Mouse (Mus musculus) neural tube, embryonic 13.5 days (tissue): ENCODE results near the gene Gmds. TPM values are rescaled to one million over a fixed set of nuclear protein-coding genes. Genes with fewer than 3 reads are reported as not detected.
A peak's percentile ranks its signal among the peaks of the same experiment; 100 is the strongest.

Experiments used
- ATAC-seq: fragments of 200-750 bp; cut with Nextera tagmentation; 2 replicates; pipeline ENCODE4 v1.8.0; 2017; ENCODE audit warnings: low read depth, mild to moderate bottlenecking, moderate TSS enrichment, moderate library complexity
- H3K27ac ChIP-seq: fragments of 300-500 bp; sonication (generic); replicated peaks from 2 replicates; pipeline ENCODE4 v1.5.1; 2015; ENCODE audit warnings: moderate library complexity, mild to moderate bottlenecking, inconsistent platforms
- H3K27me3 ChIP-seq: fragments of 300-500 bp; sonication (generic); 2 replicates; pipeline ENCODE4 v1.6.1; 2015; ENCODE audit warnings: mild to moderate bottlenecking, inconsistent platforms
- H3K36me3 ChIP-seq: fragments of 300-500 bp; sonication (generic); 2 replicates; pipeline ENCODE4 v1.6.1; 2015; ENCODE audit warnings: mild to moderate bottlenecking, inconsistent platforms
- H3K4me1 ChIP-seq: fragments of 300-500 bp; sonication (generic); replicated peaks from 2 replicates; pipeline ENCODE4 v1.6.1; 2015; ENCODE audit warnings: inconsistent platforms
- H3K4me2 ChIP-seq: fragments of 300-500 bp; sonication (generic); 2 replicates; pipeline ENCODE4 v1.6.1; 2015; ENCODE audit warnings: inconsistent platforms, mild to moderate bottlenecking, moderate library complexity
- H3K4me3 ChIP-seq: fragments of 300-500 bp; sonication (generic); 2 replicates; pipeline ENCODE4 v1.5.1; 2015; ENCODE audit warnings: mild to moderate bottlenecking, inconsistent platforms
- H3K9ac ChIP-seq: fragments of 300-500 bp; sonication (generic); 2 replicates; pipeline ENCODE4 v1.6.1; 2015; ENCODE audit warnings: moderate library complexity, mild to moderate bottlenecking, inconsistent platforms
- H3K9me3 ChIP-seq: fragments of 300-500 bp; sonication (generic); 2 replicates; pipeline ENCODE4 v1.6.1; 2016; ENCODE audit warnings: inconsistent platforms
- WGBS: fragments of 180-500 bp; shearing (Covaris S2); methylation state at CpG from one replicate; pipeline ENCODE4 v1.1.7; 2015; 5-methylcytosine and 5-hydroxymethylcytosine counted together
- polyA plus RNA-seq: library from polyadenylated mRNA; unstranded; fragments of >200 nt; fragmentation: Nextera tagmentation; extraction: Ambion mirVana; gene quantifications from 2 replicates; pipeline ENCODE4 v1.2.1, GENCODE M21; 2015

The Gmds gene
- polyA plus RNA-seq, 1 experiment from 2014 or later, result 37.1 TPM

DNA sequence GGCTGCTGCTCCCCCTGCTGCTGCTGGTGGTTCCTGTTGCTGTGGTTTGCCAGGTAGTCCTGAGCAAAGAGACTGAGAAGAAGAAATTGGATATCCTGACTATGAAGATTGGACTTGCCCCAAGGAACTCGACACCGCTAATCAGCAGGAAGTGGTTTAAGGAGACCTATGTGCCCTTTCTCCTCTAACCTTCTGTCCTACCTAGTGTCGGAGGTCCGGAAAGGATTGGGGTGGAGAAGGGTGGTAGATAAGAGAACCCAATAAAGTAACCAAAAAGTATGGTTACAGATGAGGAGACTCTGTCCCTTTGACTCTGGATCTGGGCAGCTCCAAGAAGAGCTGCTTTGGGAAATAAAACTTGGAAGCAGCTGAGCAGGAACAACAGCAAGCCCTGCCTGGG lies 86.3 kb downstream of the Gmds start:
- no peaks in the 10 kb centered on the region for H3K36me3 ChIP-seq
- no peak overlapping the region for H3K9ac ChIP-seq
- no peak overlapping the region for H3K4me3 ChIP-seq
- no peaks in the 10 kb centered on the region for H3K4me1 ChIP-seq
- H3K27ac ChIP-seq, result no peak overlapping the region
- no peaks in the 10 kb centered on the region for H3K9me3 ChIP-seq
- no peak for ATAC-seq
- no peak overlapping the region for H3K4me2 ChIP-seq
- H3K27me3 ChIP-seq, result no peaks in the 10 kb centered on the region
- WGBS, result 87% methylated on average over 4 of the region's 4 CpGs

DNA sequence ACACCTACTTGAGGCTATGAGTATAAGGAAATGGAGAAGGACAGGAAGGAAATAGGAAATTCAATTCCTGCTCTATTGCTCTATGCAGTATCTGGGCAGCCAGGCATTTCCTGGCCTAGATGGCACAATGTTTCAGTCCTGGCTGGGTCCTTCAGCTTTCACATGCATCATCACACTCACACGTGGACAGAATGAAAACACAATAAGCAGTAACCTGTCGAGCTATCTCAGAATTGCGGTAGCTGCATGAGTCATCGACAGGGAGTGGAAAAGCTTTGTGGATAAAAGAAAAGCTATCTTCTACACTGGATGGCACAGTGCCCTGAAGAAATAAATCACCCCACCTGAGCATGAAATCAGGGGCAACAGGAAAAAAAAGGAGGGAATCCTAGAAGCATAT lies 96.3 kb downstream of the Gmds start:
- no peaks in the 10 kb centered on the region for H3K9me3 ChIP-seq
- no peak for ATAC-seq
- no peak overlapping the region for H3K4me2 ChIP-seq
- H3K4me1 ChIP-seq, result no peaks in the 10 kb centered on the region
- H3K9ac ChIP-seq, result no peak overlapping the region
- no peak overlapping the region for H3K4me3 ChIP-seq
- H3K36me3 ChIP-seq, result no peaks in the 10 kb centered on the region
- WGBS, result 64% methylated on average over 4 of the region's 4 CpGs
- no peaks in the 10 kb centered on the region for H3K27me3 ChIP-seq
- no peak overlapping the region for H3K27ac ChIP-seq

DNA sequence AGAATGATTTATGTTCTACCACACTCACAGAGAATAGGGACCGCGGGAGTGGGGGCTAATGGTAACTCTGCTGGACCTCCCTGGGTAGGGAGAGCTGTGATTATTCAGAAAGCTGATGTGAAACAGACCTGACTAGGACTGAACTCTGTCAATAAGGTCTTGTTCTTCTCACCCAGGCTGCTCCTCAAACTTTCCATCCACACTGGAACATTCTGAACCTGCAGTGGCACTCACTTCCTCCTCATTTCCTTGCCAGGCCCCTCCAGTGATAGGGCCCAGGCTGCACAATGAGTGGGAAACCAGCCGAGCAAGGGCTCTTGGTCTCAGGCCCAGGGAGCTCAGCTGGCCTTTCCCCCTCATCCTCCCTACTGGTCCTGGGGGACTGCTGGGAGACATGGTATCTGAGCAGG lies 102.3 kb downstream of the Gmds start:
- ATAC-seq, result no peak
- Histone ChIP-seq H3K4me2 (no peak overlapping the region), H3K4me1 (peaks cover 10% of the 10 kb centered on the region), H3K9ac (no peak overlapping the region), H3K27ac (no peak overlapping the region), H3K27me3 (no peaks in the 10 kb centered on the region), H3K9me3 (no peaks in the 10 kb centered on the region), H3K36me3 (no peaks in the 10 kb centered on the region), H3K4me3 (no peak overlapping the region)
- WGBS, result 11% methylated on average over 3 of the region's 3 CpGs

DNA sequence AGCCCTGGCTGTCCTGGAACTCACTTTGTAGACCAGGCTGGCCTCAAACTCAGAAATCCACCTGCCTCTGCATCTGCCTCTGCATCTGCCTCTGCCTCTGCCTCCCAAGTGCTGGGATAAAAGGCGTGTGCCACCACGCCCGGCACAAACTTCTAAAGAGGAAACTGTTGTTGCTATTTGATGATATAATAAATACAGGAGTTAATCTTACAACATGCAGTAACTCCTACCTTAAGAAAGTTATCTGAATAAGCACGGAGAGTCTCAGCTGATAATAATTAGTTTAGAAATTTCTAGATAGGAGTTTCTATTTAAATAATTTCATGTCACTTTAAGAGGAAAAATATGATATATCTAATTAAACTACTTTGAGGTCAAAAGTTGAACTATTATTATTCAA lies 103.5 kb downstream of the Gmds start:
- Histone ChIP-seq H3K9ac (no peak overlapping the region), H3K4me1 (peaks cover 10% of the 10 kb centered on the region), H3K27ac (no peak overlapping the region), H3K27me3 (no peaks in the 10 kb centered on the region), H3K9me3 (no peaks in the 10 kb centered on the region), H3K4me2 (no peak overlapping the region), H3K36me3 (no peaks in the 10 kb centered on the region), H3K4me3 (no peak overlapping the region)
- WGBS, result 98% methylated on average over 4 of the region's 4 CpGs
- no peak for ATAC-seq

DNA sequence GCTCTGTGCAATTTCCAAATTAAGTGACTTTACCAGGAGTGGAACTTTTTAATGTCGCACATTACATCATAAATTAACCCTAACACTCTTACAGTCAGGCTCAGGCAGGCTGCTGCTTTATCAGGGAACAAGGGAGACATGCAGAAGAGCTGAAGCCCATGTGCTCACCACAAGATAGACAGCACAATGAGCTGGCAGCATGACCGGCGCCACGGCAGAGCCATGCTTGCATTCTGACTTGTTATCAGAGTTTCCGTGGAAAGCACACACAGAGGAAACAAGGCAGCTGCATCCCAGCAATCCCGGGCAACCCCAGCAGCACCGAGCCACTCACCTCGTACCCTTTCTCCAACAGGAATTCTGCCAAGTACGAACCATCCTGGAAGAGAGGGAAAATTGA lies 104.5 kb downstream of the Gmds start:
- Histone ChIP-seq H3K9ac (no peak overlapping the region), H3K9me3 (no peaks in the 10 kb centered on the region), H3K4me3 (no peak overlapping the region), H3K27me3 (no peaks in the 10 kb centered on the region), H3K4me2 (no peak overlapping the region), H3K36me3 (no peaks in the 10 kb centered on the region), H3K4me1 (peaks cover 10% of the 10 kb centered on the region), H3K27ac (no peak overlapping the region)
- no peak for ATAC-seq
- WGBS, result 78% methylated on average over 9 of the region's 9 CpGs

DNA sequence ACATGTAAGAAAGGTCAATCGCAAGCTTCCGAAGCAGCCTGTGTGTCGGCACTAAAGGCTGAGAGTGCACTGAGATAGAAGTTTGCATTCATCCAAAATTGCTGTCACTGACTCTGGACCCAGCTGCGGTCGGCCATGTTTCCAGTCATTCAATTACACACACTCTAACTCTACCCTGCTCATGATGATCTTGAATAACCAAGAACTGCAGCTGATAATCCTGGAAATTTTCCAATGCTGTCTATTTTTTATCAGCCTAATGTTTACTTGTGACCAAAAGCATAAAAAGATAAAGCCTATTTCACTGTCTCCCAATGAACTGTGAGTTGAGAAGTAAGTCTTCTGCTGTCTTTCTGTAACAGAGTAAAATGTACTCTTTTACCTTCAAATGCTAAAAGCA lies 106.1 kb downstream of the Gmds start:
- Histone ChIP-seq H3K9ac (no peak overlapping the region), H3K4me2 (no peak overlapping the region), H3K27me3 (no peaks in the 10 kb centered on the region), H3K4me1 (peaks cover 10% of the 10 kb centered on the region), H3K27ac (no peak overlapping the region), H3K36me3 (no peaks in the 10 kb centered on the region), H3K9me3 (no peaks in the 10 kb centered on the region), H3K4me3 (no peak overlapping the region)
- no peak for ATAC-seq
- WGBS, result 89% methylated on average over 5 of the region's 5 CpGs

DNA sequence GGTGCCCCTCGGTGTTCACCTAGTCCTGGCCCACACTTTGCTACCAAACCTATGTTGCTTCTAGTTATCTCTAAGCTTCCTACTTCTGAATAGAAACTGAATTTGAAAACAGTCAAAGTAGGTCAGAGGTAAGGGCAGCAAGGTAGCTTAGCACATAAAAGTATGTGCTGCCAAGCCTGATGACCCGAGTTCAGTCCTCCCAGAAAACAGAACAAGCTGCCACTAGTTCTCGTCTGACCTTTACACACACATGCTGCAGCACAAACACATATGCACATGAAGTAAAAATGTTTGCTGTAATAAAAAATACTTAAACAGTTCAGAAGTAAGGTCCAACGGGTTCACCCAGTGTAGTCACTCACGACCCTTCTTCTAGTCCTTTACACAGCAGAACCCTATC lies 106.6 kb downstream of the Gmds start:
- 87% methylated on average over 5 of the region's 5 CpGs for WGBS
- Histone ChIP-seq H3K4me3 (no peak overlapping the region), H3K36me3 (no peaks in the 10 kb centered on the region), H3K27me3 (no peaks in the 10 kb centered on the region), H3K27ac (no peak overlapping the region), H3K4me1 (peaks cover 10% of the 10 kb centered on the region), H3K9ac (no peak overlapping the region), H3K4me2 (no peak overlapping the region), H3K9me3 (no peaks in the 10 kb centered on the region)
- ATAC-seq, result no peak

DNA sequence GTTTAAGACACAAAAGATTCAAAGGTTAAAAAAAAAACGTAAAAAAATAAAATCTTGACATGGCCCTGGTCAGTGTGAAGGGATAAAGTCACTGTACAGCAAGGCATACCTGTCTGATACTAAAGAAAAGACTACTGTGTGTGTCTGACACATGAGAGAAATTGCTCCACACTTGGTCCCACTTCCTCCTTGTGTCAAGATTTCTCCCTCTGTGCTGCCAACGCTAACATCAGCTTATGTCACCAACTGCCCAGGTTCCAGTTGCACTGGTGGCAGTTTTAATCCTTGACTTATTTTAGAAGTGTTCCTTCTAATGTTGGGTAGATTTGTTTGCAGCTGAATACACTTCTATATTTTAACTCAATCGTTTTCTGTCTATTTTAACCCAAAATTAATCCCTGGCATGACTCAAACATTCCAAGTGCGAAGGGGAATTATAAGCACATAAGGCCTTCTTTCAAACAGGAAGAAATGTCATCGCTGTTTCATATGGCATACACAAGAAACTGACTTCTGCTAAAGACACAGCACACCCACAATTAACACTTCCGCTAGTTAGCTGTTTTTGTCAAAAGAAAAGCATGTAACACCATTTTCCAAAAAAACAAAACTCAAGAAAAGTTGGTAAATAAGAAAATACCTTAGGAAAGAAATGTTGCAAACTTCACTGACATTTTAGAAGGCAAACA lies 110.5 kb downstream of the Gmds start:
- no peak overlapping the region for H3K27ac ChIP-seq
- H3K9ac ChIP-seq, result no peak overlapping the region
- H3K36me3 ChIP-seq, result no peaks in the 10 kb centered on the region
- no peaks in the 10 kb centered on the region for H3K27me3 ChIP-seq
- no peaks in the 10 kb centered on the region for H3K9me3 ChIP-seq
- H3K4me2 ChIP-seq, result no peak overlapping the region
- H3K4me3 ChIP-seq, result no peak overlapping the region
- 89% methylated on average over 6 of the region's 6 CpGs for WGBS
- no peak for ATAC-seq
- H3K4me1 ChIP-seq, result no peaks in the 10 kb centered on the region

DNA sequence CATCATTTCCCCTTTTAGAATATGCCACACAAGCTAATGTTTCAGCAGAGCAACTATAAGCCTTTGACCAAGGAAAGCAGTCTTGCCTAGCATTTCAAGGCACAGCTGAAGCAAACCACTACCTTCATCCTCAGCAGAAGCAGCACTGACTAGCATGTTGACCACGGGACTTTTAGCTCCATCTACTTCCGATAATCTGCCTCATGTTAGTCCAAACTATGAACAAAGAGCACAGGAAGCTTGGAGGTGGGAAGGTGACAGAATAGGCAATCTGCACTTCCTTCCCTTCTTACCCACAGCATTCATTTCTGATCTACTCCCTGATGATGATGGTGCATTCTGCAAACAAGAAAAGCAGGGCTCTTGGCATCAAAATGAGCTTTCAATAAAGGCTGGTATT lies 120.9 kb downstream of the Gmds start:
- no peak overlapping the region for H3K4me3 ChIP-seq
- H3K4me2 ChIP-seq, result no peak overlapping the region
- H3K36me3 ChIP-seq, result no peaks in the 10 kb centered on the region
- H3K27ac ChIP-seq, result no peak overlapping the region
- H3K9me3 ChIP-seq, result no peaks in the 10 kb centered on the region
- H3K9ac ChIP-seq, result no peak overlapping the region
- H3K27me3 ChIP-seq, result no peaks in the 10 kb centered on the region
- H3K4me1 ChIP-seq, result no peaks in the 10 kb centered on the region
- ATAC-seq, result no peak
- 74% methylated on average over 2 of the region's 2 CpGs for WGBS

DNA sequence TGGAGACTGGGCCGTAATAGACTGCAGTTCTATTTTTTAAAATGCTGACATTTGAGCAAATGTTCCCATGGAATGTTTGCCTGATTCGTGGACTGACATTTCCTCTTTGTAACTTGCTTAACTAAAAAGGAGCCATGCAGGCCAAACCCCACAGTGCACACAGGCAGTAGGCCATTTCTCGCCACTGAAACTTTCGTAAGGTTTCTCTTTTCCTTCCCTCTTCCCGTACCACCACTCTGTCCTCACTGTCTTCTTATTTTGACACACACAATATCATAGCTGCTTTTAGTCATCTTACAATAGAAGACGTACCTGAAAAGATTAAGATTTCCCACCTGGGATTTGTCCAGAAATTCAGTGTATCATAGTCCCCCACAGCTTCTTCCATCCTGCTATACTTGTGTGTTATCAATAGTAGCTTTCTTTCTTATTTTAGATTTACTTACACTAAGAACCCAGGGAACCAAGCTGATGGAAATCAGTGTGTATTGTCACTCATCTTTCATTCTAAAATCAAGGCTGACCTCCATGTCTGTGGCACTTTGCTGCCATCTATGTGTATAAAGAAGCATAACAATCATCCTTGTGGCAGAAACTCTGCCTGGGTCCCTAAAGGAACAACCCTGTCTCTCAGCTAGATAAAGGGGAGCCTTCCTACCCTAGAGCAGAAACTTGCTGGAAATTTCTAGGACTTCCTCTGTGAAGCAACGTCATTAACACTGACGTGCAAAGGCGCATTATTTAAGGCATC lies 124.7 kb downstream of the Gmds start:
- Histone ChIP-seq H3K4me1 (no peaks in the 10 kb centered on the region), H3K9me3 (no peaks in the 10 kb centered on the region), H3K27me3 (no peaks in the 10 kb centered on the region), H3K4me3 (no peak overlapping the region), H3K36me3 (no peaks in the 10 kb centered on the region), H3K27ac (0 out of 2 replicates have a peak overlapping the region, but pooled peaks have one; percentile 24), H3K9ac (no peak overlapping the region), H3K4me2 (no peak overlapping the region)
- peak; percentile 50; the same call in 1 of the 2 replicates for ATAC-seq
- 55% methylated on average over 9 of the region's 9 CpGs for WGBS

DNA sequence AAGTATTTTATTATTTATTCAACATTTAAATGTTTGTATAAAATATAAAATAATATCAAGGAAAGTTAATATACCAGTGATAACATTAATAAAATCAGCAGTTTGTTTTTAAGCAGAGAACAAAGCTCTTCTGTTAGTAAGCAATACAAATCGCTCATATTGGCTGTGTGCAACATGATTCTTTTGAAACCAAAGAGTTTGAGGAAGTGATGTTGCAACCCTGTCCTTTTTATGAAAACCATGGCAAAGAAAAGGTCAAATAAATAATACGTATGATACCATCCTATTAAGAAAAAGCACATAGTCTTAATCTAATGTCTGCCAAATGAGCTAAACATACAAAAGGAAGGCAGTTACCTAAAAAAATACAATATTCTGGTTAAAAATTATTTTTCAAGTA lies 126.4 kb downstream of the Gmds start:
- H3K27me3 ChIP-seq, result no peaks in the 10 kb centered on the region
- H3K4me1 ChIP-seq, result no peaks in the 10 kb centered on the region
- no peak overlapping the region for H3K27ac ChIP-seq
- H3K9me3 ChIP-seq, result no peaks in the 10 kb centered on the region
- H3K9ac ChIP-seq, result no peak overlapping the region
- H3K4me2 ChIP-seq, result no peak overlapping the region
- WGBS, result 75% methylated on average over 2 of the region's 2 CpGs
- no peak overlapping the region for H3K4me3 ChIP-seq
- ATAC-seq, result no peak
- no peaks in the 10 kb centered on the region for H3K36me3 ChIP-seq

DNA sequence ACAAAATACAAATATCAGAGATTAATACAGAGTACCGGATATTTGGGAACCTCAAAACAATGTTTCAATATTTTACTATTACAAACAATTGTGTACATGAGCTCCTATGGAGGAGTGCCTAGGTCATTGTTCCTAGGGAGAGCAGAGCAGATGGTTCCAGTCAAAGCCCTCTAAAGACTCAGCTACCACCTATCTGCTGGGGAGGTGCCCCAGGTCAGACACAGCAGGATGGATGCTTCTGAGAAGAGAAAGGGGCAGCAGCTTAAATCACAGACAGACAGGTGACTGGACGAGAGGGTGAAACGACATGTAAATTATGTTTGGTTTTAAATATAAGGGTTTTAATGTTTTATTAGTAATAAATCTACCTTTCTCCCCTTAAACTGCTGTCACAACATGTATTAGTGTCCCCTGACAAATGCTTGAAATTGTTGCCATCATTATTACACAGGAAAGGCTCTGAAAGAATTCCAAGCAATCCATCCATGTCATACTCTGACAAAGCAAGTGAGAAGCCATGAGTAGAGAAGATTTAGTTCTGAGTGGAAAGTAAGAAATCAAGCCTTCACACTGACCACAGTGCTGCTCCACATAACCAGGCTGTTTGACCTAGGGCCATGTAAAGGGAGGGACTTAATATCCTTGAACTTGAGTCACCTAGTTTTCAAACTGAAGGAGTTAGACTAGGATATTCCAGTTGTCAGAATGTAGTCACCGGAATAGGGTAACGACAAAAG lies 131.2 kb downstream of the Gmds start:
- H3K27me3 ChIP-seq, result no peaks in the 10 kb centered on the region
- H3K36me3 ChIP-seq, result no peaks in the 10 kb centered on the region
- ATAC-seq, result no peak
- H3K4me2 ChIP-seq, result no peak overlapping the region
- WGBS, result 61% methylated on average over 5 of the region's 5 CpGs
- no peak overlapping the region for H3K4me3 ChIP-seq
- no peak overlapping the region for H3K27ac ChIP-seq
- no peaks in the 10 kb centered on the region for H3K9me3 ChIP-seq
- no peaks in the 10 kb centered on the region for H3K4me1 ChIP-seq
- H3K9ac ChIP-seq, result no peak overlapping the region
